Mouse (Mus musculus) layer of hippocampus, adult 2 months (tissue): ENCODE measurements around the gene Grm4. TPM values are rescaled to one million over a fixed set of nuclear protein-coding genes. Genes with fewer than 3 reads are reported as not detected.

Source experiments
- DNase-seq, 2 experiments: peaks; one replicate each; pipeline ENCODE4 v3.0.0; 2022; ENCODE audit warnings: low spot score in 2 of 2
- H3K27ac ChIP-seq: fragments of 200-600 bp; 2 replicates; pipeline ENCODE4 v1.8.1; 2022
- H3K4me3 ChIP-seq: fragments of 200-600 bp; 2 replicates; pipeline ENCODE4 v1.8.1; 2022; ENCODE audit warnings: mild to moderate bottlenecking
- CTCF ChIP-seq: fragments of 200-600 bp; conservative IDR thresholded peaks from 2 replicates; pipeline ENCODE4 v1.8.1; 2022; ENCODE audit warnings: antibody characterized with exemption, mild to moderate bottlenecking, moderate library complexity
- total RNA-seq, 2 experiments: library from RNA; stranded (reverse); gene quantifications; 2 replicates each; pipeline ENCODE4 v1.2.3; 2021

Gene Grm4
- total RNA-seq, 2 experiments from 2014 or later: 7.9 to 9.6 TPM

GRCm38 (mm10) chr17:27557181-27557926 is 36.2 kb upstream of the Grm4 start:
- TF ChIP-seq CTCF: peak; percentile 32; the same call in 1 of the 2 replicates

GRCm38 (mm10) chr17:27556315-27557011 is 35.3 kb upstream of the Grm4 start, which contains the start of gene Hmga1:
TSS of gene Hmga1 (plus strand) at chr17:27556497.
- Histone ChIP-seq H3K4me3 (peak within 1 kb of the TSS; percentile 93), H3K27ac (peak within 1 kb of the TSS; percentile 93)
- TF ChIP-seq CTCF: no peak
- peak; percentile 55 to 81 for DNase-seq

More at GRCm38 (mm10) chr17:27557181-27557926, 36.2 kb upstream of the Grm4 start:
- H3K27ac ChIP-seq: peak overlapping the region; percentile 93
- DNase-seq: no peak
- peak overlapping the region; percentile 93 for H3K4me3 ChIP-seq

GRCm38 (mm10) chr17:27555512-27556172 is 34.4 kb upstream of the Grm4 start:
- DNase-seq: no peak

GRCm38 (mm10) chr17:27555075-27555511 is 33.9 kb upstream of the Grm4 start:
- TF ChIP-seq CTCF: no peak
- Histone ChIP-seq H3K27ac (no peak overlapping the region), H3K4me3 (peak overlapping the region; percentile 93; the same call in 1 of the 2 replicates)
- DNase-seq: no peak

More at GRCm38 (mm10) chr17:27555512-27556172, 34.4 kb upstream of the Grm4 start:
- Histone ChIP-seq H3K4me3 (peak overlapping the region; percentile 93), H3K27ac (peak overlapping the region; percentile 93)
- no peak for TF ChIP-seq CTCF

GRCm38 (mm10) chr17:27554062-27554960 is 33.1 kb upstream of the Grm4 start:
- no peak for TF ChIP-seq CTCF
- H3K27ac ChIP-seq: no peak overlapping the region
- H3K4me3 ChIP-seq: no peak overlapping the region
- DNase-seq: no peak

GRCm38 (mm10) chr17:27552215-27553201 is 31.3 kb upstream of the Grm4 start:
- TF ChIP-seq CTCF: no peak

GRCm38 (mm10) chr17:27551393-27551940 is 30.3 kb upstream of the Grm4 start:
- TF ChIP-seq CTCF: no peak
- no peak overlapping the region for H3K27ac ChIP-seq
- no peak overlapping the region for H3K4me3 ChIP-seq
- DNase-seq: no peak

More at GRCm38 (mm10) chr17:27552215-27553201, 31.3 kb upstream of the Grm4 start:
- no peak overlapping the region for H3K4me3 ChIP-seq
- no peak for DNase-seq
- peak overlapping the region; percentile 48; the same call in 1 of the 2 replicates for H3K27ac ChIP-seq

- TF ChIP-seq CTCF: no peak
- no peak overlapping the region for H3K4me3 ChIP-seq
- no peak for DNase-seq
- peak overlapping the region; percentile 65 for H3K27ac ChIP-seq
These were observed 28.0 kb upstream of the Grm4 start for GRCm38 (mm10) chr17:27549234-27549633.

GRCm38 (mm10) chr17:27547253-27547868 is 26.2 kb upstream of the Grm4 start:
- H3K4me3 ChIP-seq: no peak overlapping the region
- TF ChIP-seq CTCF: no peak
- H3K27ac ChIP-seq: no peak overlapping the region
- no peak for DNase-seq

- Histone ChIP-seq H3K27ac (no peak overlapping the region), H3K4me3 (no peak overlapping the region)
- DNase-seq: no peak
- no peak for TF ChIP-seq CTCF
These were observed 25.4 kb upstream of the Grm4 start for GRCm38 (mm10) chr17:27546574-27547085.
